Mouse (Mus musculus) kidney, postnatal 36 days (tissue): ENCODE results near the gene Rplp0.
A peak's percentile ranks its signal among the peaks of the same experiment; 100 is the strongest.

Source experiments
- DNase-seq, 2 experiments: peaks; one replicate each; pipeline ENCODE4 v3.0.0; 2021 to 2022; ENCODE audit warnings: mixed read lengths in 2 of 2

Rplp0 gene

GRCm38 (mm10) chr5:115553801-115554420, 5.4 kb upstream of the Rplp0 start:
- peak in 1 of 2 experiments; percentile 50 for DNase-seq

GRCm38 (mm10) chr5:115554536-115555291, 4.6 kb upstream of the Rplp0 start:
- DNase-seq = peak; percentile 46 to 52

- DNase-seq = peak; percentile 83 to 87
Measured at GRCm38 (mm10) chr5:115556217-115556616, 3.0 kb upstream of the Rplp0 start.

GRCm38 (mm10) chr5:115558182-115558794, 979 bp upstream of the Rplp0 start:
- DNase-seq = no peak

GRCm38 (mm10) chr5:115560336-115560905, 1.2 kb downstream of the Rplp0 start:
- DNase-seq = no peak

- no peak for DNase-seq
Measured at GRCm38 (mm10) chr5:115563771-115564585, 4.7 kb downstream of the Rplp0 start.

- peak; percentile 77 to 91 for DNase-seq
Measured at GRCm38 (mm10) chr5:115564737-115565393, 5.6 kb downstream of the Rplp0 start, which contains the start of gene Gcn1l1. Gene Gcn1l1, plus strand, starts transcription at chr5:115565254.

- DNase-seq = no peak
Measured at GRCm38 (mm10) chr5:115565403-115565802, 6.1 kb downstream of the Rplp0 start.

GRCm38 (mm10) chr5:115568681-115569080, 9.4 kb downstream of the Rplp0 start:
- DNase-seq = peak; percentile 67 to 72

- no peak for DNase-seq
Measured at GRCm38 (mm10) chr5:115569308-115569707, 10.0 kb downstream of the Rplp0 start.

GRCm38 (mm10) chr5:115569721-115570120, 10.5 kb downstream of the Rplp0 start:
- DNase-seq = peak; percentile 26 to 41

- no peak for DNase-seq
Measured at GRCm38 (mm10) chr5:115571086-115571485, 11.8 kb downstream of the Rplp0 start.

GRCm38 (mm10) chr5:115572679-115573535, 13.6 kb downstream of the Rplp0 start:
- DNase-seq = peak; percentile 84 to 86

GRCm38 (mm10) chr5:115574992-115575391, 15.7 kb downstream of the Rplp0 start:
- DNase-seq = peak; percentile 73 to 86

GRCm38 (mm10) chr5:115577686-115578085, 18.4 kb downstream of the Rplp0 start:
- DNase-seq = peak; percentile 49 to 51

- no peak for DNase-seq
Measured at GRCm38 (mm10) chr5:115578922-115579321, 19.7 kb downstream of the Rplp0 start.

GRCm38 (mm10) chr5:115579363-115579762, 20.1 kb downstream of the Rplp0 start:
- no peak for DNase-seq

- DNase-seq = no peak
Measured at GRCm38 (mm10) chr5:115580229-115581001, 21.1 kb downstream of the Rplp0 start.

- no peak for DNase-seq
Measured at GRCm38 (mm10) chr5:115581662-115582061, 22.4 kb downstream of the Rplp0 start.

- DNase-seq = peak; percentile 77
Measured at GRCm38 (mm10) chr5:115585616-115586015, 26.3 kb downstream of the Rplp0 start.
